Mouse (Mus musculus) midbrain, embryonic 11.5 days (tissue): ENCODE data around the gene Adamts12. TPM values are rescaled to one million over a fixed set of nuclear protein-coding genes. Genes with fewer than 3 reads are reported as not detected.

ENCODE experiments used
- ATAC-seq: fragments of 200-750 bp; cut with Nextera tagmentation; 2 replicates; pipeline ENCODE4 v1.8.0; 2017; ENCODE audit warnings: moderate TSS enrichment, moderate library complexity; ENCODE audit not compliant: low FRiP score
- DNase-seq: peaks from one replicate; pipeline ENCODE4 v3.0.0; 2015; ENCODE audit warnings: low spot score; ENCODE audit errors: missing footprints
- H3K27ac ChIP-seq: fragments of 300-500 bp; sonication (generic); 2 replicates; pipeline ENCODE4 v1.5.1; 2014; ENCODE audit warnings: low read depth, low read length
- H3K27me3 ChIP-seq: fragments of 300-500 bp; sonication (generic); 2 replicates; pipeline ENCODE4 v1.6.1; 2014; ENCODE audit warnings: mild to moderate bottlenecking, low read length, moderate library complexity, mixed read lengths; ENCODE audit not compliant: control insufficient read depth, insufficient read depth
- H3K36me3 ChIP-seq: fragments of 300-500 bp; sonication (generic); 2 replicates; pipeline ENCODE4 v1.6.1; 2014; ENCODE audit warnings: mild to moderate bottlenecking, low read length, moderate library complexity, mixed read lengths; ENCODE audit not compliant: control insufficient read depth, insufficient read depth
- H3K4me1 ChIP-seq: fragments of 300-500 bp; sonication (generic); 2 replicates; pipeline ENCODE4 v1.6.1; 2014; ENCODE audit warnings: low read length; ENCODE audit not compliant: control insufficient read depth, insufficient read depth
- H3K4me2 ChIP-seq: fragments of 300-500 bp; sonication (generic); 2 replicates; pipeline ENCODE4 v1.6.1; 2014; ENCODE audit warnings: mild to moderate bottlenecking, moderate library complexity
- H3K4me3 ChIP-seq: fragments of 300-500 bp; sonication (generic); 2 replicates; pipeline ENCODE4 v1.5.1; 2014; ENCODE audit warnings: low read depth, low read length
- H3K9ac ChIP-seq: fragments of 300-500 bp; sonication (generic); 2 replicates; pipeline ENCODE4 v1.6.1; 2014; ENCODE audit warnings: low read length
- H3K9me3 ChIP-seq: fragments of 300-500 bp; sonication (generic); 2 replicates; pipeline ENCODE4 v1.6.1; 2016; ENCODE audit warnings: low read length; ENCODE audit not compliant: control insufficient read depth
- WGBS: fragments of 180-500 bp; shearing (Covaris S2); extraction: QIAGEN DNeasy Blood & Tissue Kit; methylation state at CpG from one replicate; pipeline ENCODE4 v1.1.7; 2014; 5-methylcytosine and 5-hydroxymethylcytosine counted together
- polyA plus RNA-seq: library from polyadenylated mRNA; unstranded; fragments of >200 nt; fragmentation: Nextera tagmentation; extraction: Ambion mirVana; gene quantifications from 2 replicates; pipeline ENCODE4 v1.2.1, GENCODE M21; 2014

Gene Adamts12
- polyA plus RNA-seq, 1 experiment from 2014 or later, result 2.9 TPM

- 39% methylated on average over 3 of the region's 3 CpGs for WGBS
- DNase-seq, result no peak
- H3K9me3 ChIP-seq, result no peaks in the 10 kb centered on the region
- no peaks in the 10 kb centered on the region for H3K27me3 ChIP-seq
- no peak overlapping the region for H3K4me3 ChIP-seq
- H3K27ac ChIP-seq, result no peak overlapping the region
- H3K4me1 ChIP-seq, result no peaks in the 10 kb centered on the region
- no peak overlapping the region for H3K9ac ChIP-seq
- no peak for ATAC-seq
- H3K36me3 ChIP-seq, result no peaks in the 10 kb centered on the region
- H3K4me2 ChIP-seq, result no peak overlapping the region
Measured at GRCm38 (mm10) chr15:11165883-11166282, 101.3 kb downstream of the Adamts12 start.

- no peak overlapping the region for H3K4me2 ChIP-seq
- H3K36me3 ChIP-seq, result no peaks in the 10 kb centered on the region
- ATAC-seq (no peak), DNase-seq (no peak)
- no peak overlapping the region for H3K4me3 ChIP-seq
- no peak overlapping the region for H3K9ac ChIP-seq
- WGBS, result 93% methylated on average over 7 of the region's 7 CpGs
- H3K4me1 ChIP-seq, result peaks cover 5% of the 10 kb centered on the region
- no peak overlapping the region for H3K27ac ChIP-seq
- H3K27me3 ChIP-seq, result no peaks in the 10 kb centered on the region
- H3K9me3 ChIP-seq, result no peaks in the 10 kb centered on the region
Measured at GRCm38 (mm10) chr15:11173884-11174470, 109.4 kb downstream of the Adamts12 start.

- H3K4me3 ChIP-seq, result no peak overlapping the region
- ATAC-seq, result no peak
- H3K27ac ChIP-seq, result no peak overlapping the region
Measured at GRCm38 (mm10) chr15:11174842-11175241, 110.3 kb downstream of the Adamts12 start.

GRCm38 (mm10) chr15:11177448-11177847 is 112.9 kb downstream of the Adamts12 start:
- Histone ChIP-seq H3K4me1 (peaks cover 7% of the 10 kb centered on the region), H3K4me3 (no peak overlapping the region), H3K27me3 (no peaks in the 10 kb centered on the region), H3K27ac (no peak overlapping the region), H3K9ac (no peak overlapping the region), H3K4me2 (no peak overlapping the region), H3K9me3 (no peaks in the 10 kb centered on the region), H3K36me3 (no peaks in the 10 kb centered on the region)
- WGBS, result 45% methylated on average over 9 of the region's 9 CpGs
- ATAC-seq, result peak; percentile 55; the same call in 1 of the 2 replicates
- no peak for DNase-seq

More at GRCm38 (mm10) chr15:11174842-11175241, 110.3 kb downstream of the Adamts12 start:
- Histone ChIP-seq H3K9ac (no peak overlapping the region), H3K4me1 (peaks cover 7% of the 10 kb centered on the region), H3K36me3 (no peaks in the 10 kb centered on the region), H3K9me3 (no peaks in the 10 kb centered on the region), H3K27me3 (no peaks in the 10 kb centered on the region), H3K4me2 (no peak overlapping the region)
- no peak for DNase-seq
- WGBS, result 84% methylated on average over 13 of the region's 13 CpGs

GRCm38 (mm10) chr15:11179751-11180169 is 115.2 kb downstream of the Adamts12 start:
- Histone ChIP-seq H3K4me3 (no peak overlapping the region), H3K27ac (no peak overlapping the region), H3K9me3 (no peaks in the 10 kb centered on the region), H3K4me1 (peaks cover 7% of the 10 kb centered on the region), H3K36me3 (no peaks in the 10 kb centered on the region), H3K4me2 (no peak overlapping the region), H3K9ac (no peak overlapping the region), H3K27me3 (no peaks in the 10 kb centered on the region)
- 63% methylated on average over 2 of the region's 2 CpGs for WGBS
- DNase-seq (peak; percentile 83), ATAC-seq (peak; percentile 46; the same call in 1 of the 2 replicates)

- no peak overlapping the region for H3K4me2 ChIP-seq
- no peak for DNase-seq
- WGBS, result 74% methylated on average over 4 of the region's 4 CpGs
Measured at GRCm38 (mm10) chr15:11186711-11187110, 122.1 kb downstream of the Adamts12 start.

GRCm38 (mm10) chr15:11190447-11190846 is 125.9 kb downstream of the Adamts12 start:
- H3K27me3 ChIP-seq, result no peaks in the 10 kb centered on the region
- H3K4me2 ChIP-seq, result no peak overlapping the region
- H3K4me3 ChIP-seq, result no peak overlapping the region
- WGBS, result 92% methylated on average over 4 of the region's 4 CpGs
- H3K9ac ChIP-seq, result no peak overlapping the region
- no peak for DNase-seq
- no peaks in the 10 kb centered on the region for H3K9me3 ChIP-seq
- H3K36me3 ChIP-seq, result no peaks in the 10 kb centered on the region
- no peak overlapping the region for H3K27ac ChIP-seq
- no peaks in the 10 kb centered on the region for H3K4me1 ChIP-seq
- ATAC-seq, result no peak

More at GRCm38 (mm10) chr15:11186711-11187110, 122.1 kb downstream of the Adamts12 start:
- Histone ChIP-seq H3K4me3 (no peak overlapping the region), H3K9ac (no peak overlapping the region), H3K27ac (no peak overlapping the region), H3K4me1 (no peaks in the 10 kb centered on the region), H3K27me3 (no peaks in the 10 kb centered on the region), H3K9me3 (no peaks in the 10 kb centered on the region), H3K36me3 (no peaks in the 10 kb centered on the region)
- ATAC-seq, result no peak

GRCm38 (mm10) chr15:11192762-11193161 is 128.2 kb downstream of the Adamts12 start:
- ATAC-seq (no peak), DNase-seq (no peak)
- no peaks in the 10 kb centered on the region for H3K27me3 ChIP-seq
- no peak overlapping the region for H3K4me3 ChIP-seq
- no peaks in the 10 kb centered on the region for H3K36me3 ChIP-seq
- no peak overlapping the region for H3K4me2 ChIP-seq
- 83% methylated on average over 2 of the region's 2 CpGs for WGBS
- H3K4me1 ChIP-seq, result no peaks in the 10 kb centered on the region
- H3K9ac ChIP-seq, result no peak overlapping the region
- H3K9me3 ChIP-seq, result no peaks in the 10 kb centered on the region
- H3K27ac ChIP-seq, result no peak overlapping the region

- DNase-seq (no peak), ATAC-seq (no peak)
- H3K4me2 ChIP-seq, result no peak overlapping the region
- no peak overlapping the region for H3K27ac ChIP-seq
- H3K4me1 ChIP-seq, result no peaks in the 10 kb centered on the region
- no peak overlapping the region for H3K9ac ChIP-seq
- no peaks in the 10 kb centered on the region for H3K36me3 ChIP-seq
- H3K4me3 ChIP-seq, result no peak overlapping the region
- H3K9me3 ChIP-seq, result no peaks in the 10 kb centered on the region
- WGBS, result 78% methylated on average over 6 of the region's 6 CpGs
- H3K27me3 ChIP-seq, result no peaks in the 10 kb centered on the region
Measured at GRCm38 (mm10) chr15:11197051-11197450, 132.5 kb downstream of the Adamts12 start.
